Mouse (Mus musculus) brown adipose tissue, adult 24 weeks (tissue): ENCODE measurements at regions not wholly inside any gene's neighbourhood (a gene's known extent, or its start where the extent isn't known, plus 50 kb on each side); places are given as distances from the start of the nearest gene placed in this dataset.

ENCODE experiments used
- H3K27ac ChIP-seq: fragments of 200-500 bp; replicated peaks from 2 replicates; pipeline ENCODE4 v1.5.1; 2012; ENCODE audit warnings: low read depth, mild to moderate bottlenecking, low read length
- H3K4me1 ChIP-seq: fragments of 200-500 bp; 2 replicates; pipeline ENCODE4 v1.6.1; 2012; ENCODE audit warnings: low read length, mixed read lengths; ENCODE audit not compliant: control insufficient read depth, insufficient read depth, insufficient read length
- H3K4me3 ChIP-seq: fragments of 200-500 bp; 2 replicates; pipeline ENCODE4 v1.5.1; 2012; ENCODE audit warnings: low read depth, mild to moderate bottlenecking, low read length, moderate library complexity; ENCODE audit not compliant: insufficient read depth

DNA sequence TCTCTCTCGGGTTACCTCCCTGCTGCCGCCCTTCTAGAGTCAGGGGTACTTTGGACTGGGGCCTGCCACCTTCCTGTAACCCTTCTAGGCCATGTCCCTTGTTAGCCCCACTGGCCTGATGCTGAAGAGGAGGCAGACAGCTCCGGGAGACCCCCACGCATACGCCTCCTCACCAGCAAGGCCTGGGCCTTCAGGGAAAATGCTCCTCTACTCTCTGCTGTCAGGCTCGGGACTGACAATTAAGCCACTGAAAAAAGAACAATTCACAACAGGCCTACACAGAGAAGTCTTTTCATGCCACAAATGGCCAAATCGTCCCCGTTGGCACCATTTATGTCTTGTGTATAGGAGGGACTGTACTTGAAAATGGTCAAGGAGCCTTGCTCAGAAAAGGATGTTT is 161.9 kb upstream of the Topaz1 start:
- Histone ChIP-seq H3K4me1 (no peaks in the 10 kb centered on the region), H3K27ac (no peak overlapping the region), H3K4me3 (no peak overlapping the region)

DNA sequence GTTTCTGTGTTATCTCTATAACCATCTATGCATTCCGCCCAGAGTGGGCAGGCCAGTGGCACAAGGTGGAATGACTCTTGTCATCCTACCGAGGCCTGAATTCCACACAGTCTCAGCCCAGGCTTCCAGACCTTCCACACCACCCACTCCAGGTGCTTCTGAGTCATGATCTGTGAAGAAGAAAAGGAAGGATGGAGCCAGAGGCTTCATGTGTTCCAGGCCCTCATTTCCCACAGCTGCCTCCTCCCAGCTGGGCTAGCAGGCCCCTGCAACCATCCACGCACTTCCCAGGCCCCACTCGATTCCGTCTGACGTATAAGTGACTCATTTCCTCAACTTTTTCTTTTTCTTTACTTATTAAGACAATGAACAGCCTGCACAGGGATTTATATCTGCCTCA is 160.7 kb upstream of the Topaz1 start:
- Histone ChIP-seq H3K4me1 (no peaks in the 10 kb centered on the region), H3K27ac (no peak overlapping the region), H3K4me3 (no peak overlapping the region)

DNA sequence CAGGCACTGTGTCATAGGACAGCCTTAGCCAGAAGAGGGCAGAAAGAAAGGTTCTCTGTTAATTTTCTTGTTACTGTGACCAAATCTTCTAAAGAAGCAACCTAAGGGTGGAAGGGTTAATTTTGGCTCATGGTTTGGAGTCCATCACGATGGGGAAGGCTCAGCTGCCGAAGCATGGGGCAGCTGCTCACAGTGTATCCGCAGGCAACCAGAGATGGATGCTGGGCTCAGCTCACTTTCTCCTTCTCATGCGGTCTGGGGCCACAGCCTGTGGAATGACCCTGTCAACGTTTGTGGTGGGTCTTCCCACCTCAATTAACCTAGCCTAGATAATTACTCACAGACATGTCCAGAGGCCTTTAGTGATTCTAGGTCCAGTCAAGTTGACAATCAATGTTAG is 160.2 kb upstream of the Topaz1 start:
- H3K4me3 ChIP-seq, result no peak overlapping the region
- H3K4me1 ChIP-seq, result no peaks in the 10 kb centered on the region
- H3K27ac ChIP-seq, result no peak overlapping the region

DNA sequence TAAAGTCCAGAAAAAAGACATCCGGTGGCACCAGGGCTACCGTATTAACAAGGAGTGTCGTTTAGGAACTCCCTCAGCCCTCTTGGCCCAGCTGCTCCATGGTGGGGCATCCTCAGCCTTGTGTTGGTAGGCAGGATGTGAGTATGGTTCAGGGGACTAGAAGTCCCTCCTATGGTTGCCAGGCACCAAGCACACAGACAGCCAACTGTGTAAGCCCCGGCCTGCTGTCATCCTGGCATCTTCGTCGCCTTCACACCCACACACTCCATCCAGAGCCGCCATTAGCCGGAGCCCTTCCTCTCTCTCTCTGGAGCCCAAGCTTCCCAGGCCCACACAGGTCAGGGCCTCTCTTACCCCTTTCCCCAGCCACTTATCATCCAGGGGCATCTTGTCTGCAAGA is 158.9 kb upstream of the Topaz1 start:
- Histone ChIP-seq H3K4me3 (no peak overlapping the region), H3K4me1 (no peaks in the 10 kb centered on the region), H3K27ac (no peak overlapping the region)

DNA sequence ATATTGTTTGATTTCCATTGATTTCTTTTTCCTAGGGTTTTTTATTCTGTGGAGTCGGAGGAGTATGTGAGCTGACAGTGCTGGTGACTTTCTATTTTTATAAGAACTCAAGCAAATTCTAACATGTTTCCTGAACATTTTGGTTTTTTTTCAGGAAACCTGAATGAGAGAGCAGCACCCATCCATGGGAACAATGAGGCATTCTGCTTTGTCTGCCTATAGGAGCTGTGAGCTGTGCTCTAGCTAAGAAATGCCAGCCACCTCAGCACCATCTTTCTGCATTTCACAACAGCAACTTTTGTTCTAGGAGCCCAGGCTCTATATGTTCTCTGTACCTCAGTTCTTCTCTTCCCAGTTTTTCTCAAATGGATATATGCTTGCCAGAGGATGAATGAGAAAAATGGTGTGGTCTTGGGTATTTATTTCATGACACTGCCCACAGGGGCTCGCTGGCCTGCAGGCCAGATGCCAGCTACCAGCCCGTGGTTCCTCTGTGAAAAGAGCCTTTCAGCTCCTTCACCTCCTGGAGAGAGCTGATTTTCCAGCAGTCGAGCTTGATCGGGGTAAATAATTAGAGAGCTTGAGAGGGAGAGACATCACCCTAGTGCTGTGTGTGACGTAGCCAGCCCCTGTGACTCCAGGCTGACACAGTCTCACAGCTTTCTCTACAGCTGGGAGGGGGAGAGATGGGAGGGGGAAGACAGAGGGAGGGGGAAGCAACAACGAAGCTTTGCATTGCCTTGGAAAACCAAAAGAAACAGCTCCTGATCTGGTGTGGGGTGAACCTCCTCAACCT is 154.1 kb upstream of the Topaz1 start:
- no peak overlapping the region for H3K27ac ChIP-seq
- no peaks in the 10 kb centered on the region for H3K4me1 ChIP-seq
- no peak overlapping the region for H3K4me3 ChIP-seq

DNA sequence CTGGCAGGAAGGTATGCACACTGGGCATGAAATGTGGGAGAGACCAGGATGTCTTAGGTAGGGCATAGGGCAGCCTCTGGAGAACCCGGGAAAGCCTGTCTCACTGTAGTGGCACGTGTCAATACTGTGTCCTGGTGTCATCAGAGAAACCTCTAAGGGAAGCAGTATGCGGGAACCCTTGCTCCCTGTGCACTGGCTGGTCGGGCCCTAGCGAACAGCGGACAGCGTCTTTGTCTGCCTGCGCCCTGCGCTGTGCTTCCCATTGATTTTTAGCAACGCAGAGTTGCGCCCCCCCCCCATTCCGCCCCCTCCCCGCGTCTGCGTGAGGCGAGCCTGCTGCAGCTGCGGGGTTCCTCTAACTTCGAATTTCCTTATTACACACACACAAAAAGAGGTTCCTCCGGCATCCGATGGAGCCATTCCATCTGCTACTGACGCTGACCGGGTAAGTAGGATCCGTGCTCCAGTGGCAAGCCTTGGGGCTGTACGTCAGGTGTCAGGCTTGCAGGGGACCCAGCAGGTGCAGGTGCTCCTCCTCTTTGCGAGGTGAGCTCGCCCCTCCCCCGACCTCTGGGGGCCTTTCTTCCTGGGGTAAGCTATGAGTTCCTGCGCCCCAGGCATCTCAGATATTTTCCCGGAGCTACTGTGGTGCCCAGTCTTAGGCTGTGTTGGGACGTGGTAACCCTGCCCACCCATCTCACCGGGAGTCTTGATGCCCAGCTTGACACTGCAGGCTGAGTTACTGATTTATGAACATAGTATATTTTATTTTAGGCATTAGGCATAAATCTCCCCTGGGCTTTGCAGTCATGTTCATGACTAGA is 151.8 kb upstream of the Topaz1 start:
- H3K27ac ChIP-seq, result no peak overlapping the region
- H3K4me1 ChIP-seq, result no peaks in the 10 kb centered on the region
- H3K4me3 ChIP-seq, result no peak overlapping the region

DNA sequence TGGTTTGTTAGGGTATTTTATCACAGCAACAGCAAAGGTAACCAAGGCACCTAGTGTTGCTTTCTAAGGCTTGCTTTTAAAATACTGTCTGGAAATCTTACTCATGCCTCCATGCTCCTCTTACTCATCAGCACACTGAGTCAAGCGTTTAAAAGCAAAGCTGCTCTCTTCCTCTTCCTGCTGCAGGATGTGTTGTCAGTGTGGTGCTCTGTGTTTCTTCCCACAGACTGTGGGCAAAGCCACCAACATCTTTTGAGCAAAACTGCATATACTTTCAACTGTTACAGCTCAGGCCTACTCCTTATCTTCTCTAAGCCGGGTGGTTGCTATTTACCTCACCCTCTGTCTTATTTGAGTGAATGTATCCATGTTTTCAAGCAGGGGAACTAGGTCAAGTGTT is 144.0 kb upstream of the Topaz1 start:
- no peak overlapping the region for H3K4me3 ChIP-seq
- H3K4me1 ChIP-seq, result no peaks in the 10 kb centered on the region

DNA sequence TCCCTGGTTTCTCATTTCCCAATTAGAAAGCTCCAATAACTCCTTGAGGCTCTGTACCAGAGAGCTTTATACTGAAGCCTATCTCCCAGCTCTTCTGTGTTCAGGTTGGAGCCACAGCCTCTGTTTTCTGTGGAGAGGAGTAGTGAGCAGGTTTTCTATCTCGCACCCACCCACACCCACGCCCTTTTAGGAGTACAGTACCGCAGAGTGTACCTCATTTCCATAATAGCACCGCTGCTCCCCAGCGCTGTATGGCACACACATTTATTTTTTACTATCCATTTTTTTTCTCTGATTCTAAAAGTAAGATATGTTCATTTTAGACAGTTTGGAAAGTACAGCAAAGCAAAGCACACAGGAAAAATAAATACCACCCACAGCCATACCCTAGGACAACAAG is 137.5 kb upstream of the Topaz1 start:
- Histone ChIP-seq H3K4me1 (no peaks in the 10 kb centered on the region), H3K27ac (no peak overlapping the region), H3K4me3 (no peak overlapping the region)

More for the DNA sequence above, 144.0 kb upstream of the Topaz1 start:
- H3K27ac ChIP-seq, result no peak overlapping the region

DNA sequence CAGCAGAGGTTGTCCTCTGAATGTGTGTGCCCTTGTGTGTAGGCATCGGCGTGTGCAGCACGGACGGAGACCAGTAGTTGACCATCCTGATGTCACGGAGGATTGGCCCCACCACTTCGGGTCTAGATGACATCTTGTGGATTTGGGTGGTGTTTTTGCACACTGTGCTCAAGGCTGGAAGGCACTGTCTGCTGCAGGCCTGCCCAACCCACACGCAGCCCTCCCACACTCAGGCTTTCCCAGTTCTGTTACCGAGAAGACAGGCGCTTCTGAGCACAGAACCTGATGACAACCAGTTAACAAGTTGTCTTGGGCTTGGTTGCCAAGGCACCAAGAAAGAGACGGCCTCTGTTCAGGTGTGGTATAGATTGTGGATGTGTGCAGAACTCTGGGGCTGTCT is 136.2 kb upstream of the Topaz1 start:
- Histone ChIP-seq H3K4me1 (no peaks in the 10 kb centered on the region), H3K27ac (no peak overlapping the region), H3K4me3 (no peak overlapping the region)

DNA sequence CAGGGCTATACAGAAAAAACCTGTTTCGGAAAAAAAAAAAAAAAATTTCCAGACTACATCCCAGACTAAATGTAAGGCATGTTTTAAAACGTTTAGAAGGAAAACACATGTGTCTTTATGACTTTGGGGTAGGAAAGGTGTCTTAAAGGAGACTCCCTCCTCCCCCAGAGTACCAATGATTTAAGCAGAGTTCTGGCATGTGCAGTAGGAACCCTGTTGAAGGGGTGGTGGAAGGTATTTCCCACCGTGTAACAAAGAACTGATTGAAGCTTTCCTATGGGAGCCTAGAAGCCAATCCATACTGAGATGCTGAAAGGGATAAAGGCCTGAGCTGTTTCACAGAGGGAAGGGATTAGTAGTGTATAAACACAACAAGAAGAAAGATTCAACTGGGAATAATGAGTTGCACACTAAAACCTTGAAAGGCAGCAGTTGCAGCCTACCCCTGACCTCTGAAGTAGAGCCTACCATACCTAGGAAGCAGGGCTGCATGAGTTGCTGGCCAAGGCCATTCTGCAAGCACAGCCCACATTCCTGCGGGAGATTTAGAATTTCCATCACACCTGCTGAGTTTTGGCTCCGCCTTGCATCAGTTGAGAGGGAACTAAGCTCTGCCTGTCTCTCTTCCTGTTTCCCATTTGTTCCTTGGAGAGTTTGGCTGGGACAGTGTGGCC is 132.4 kb upstream of the Topaz1 start:
- no peak overlapping the region for H3K4me3 ChIP-seq
- no peaks in the 10 kb centered on the region for H3K4me1 ChIP-seq

DNA sequence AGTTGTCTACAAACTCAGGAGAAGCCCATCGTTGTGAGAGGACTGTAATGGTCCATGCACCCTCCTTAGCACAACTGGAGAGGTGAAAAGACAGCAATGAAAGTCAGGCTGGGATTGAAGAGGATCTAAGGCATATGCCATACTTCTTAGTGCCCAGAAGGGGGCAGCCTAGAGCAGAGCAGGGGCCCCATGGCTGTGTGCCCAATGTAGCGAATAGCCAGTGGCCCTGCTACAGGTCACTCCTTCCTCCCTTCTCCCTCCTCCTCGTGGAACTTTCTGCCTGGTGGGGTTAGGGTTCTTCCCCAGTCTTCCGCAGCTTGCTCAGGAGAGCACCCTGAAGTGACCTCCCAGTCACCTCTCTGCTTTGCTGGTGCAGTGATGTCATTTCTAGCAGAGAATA is 131.8 kb upstream of the Topaz1 start:
- H3K4me1 ChIP-seq, result no peaks in the 10 kb centered on the region
- no peak overlapping the region for H3K4me3 ChIP-seq
- H3K27ac ChIP-seq, result no peak overlapping the region

More for the DNA sequence above, 132.4 kb upstream of the Topaz1 start:
- H3K27ac ChIP-seq, result no peak overlapping the region

DNA sequence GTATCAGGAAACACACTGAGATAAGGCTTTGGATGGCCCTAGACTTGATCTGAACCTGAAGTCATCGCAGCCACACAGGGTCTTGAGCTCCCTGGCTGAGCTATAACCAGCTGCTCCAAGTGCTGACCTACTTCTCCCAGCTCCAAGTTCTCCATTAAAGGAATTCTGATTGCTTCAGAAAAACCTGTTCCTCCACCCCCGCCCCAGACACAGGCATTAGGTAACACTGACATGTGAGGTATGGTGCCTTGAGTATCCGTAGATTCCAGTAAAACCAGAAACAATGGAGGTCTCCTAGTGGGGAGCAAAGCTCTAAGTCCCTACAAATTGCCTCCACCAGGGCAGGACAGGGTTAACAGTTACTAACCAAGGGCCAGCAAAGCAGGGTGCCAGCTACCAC is 129.4 kb upstream of the Topaz1 start:
- no peaks in the 10 kb centered on the region for H3K4me1 ChIP-seq
- H3K4me3 ChIP-seq, result no peak overlapping the region
- no peak overlapping the region for H3K27ac ChIP-seq

DNA sequence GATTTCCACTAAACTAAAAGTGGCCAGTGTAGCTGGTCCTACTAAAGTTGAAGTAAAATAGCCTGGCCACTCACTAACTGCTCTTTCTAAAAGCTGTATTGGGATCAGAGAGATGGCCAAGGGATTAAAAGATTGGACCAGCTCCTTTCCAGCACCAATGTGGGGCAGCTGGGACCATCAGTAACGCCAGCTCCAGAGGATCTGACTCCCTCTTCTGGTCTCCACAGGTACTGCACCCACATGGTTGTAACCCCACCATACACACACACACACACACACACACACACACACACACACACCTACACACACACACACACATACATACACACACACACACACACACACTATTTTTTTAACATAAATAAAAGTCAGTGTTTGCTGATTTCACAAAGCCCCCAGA is 122.1 kb upstream of the Topaz1 start:
- Histone ChIP-seq H3K27ac (no peak overlapping the region), H3K4me3 (no peak overlapping the region)

DNA sequence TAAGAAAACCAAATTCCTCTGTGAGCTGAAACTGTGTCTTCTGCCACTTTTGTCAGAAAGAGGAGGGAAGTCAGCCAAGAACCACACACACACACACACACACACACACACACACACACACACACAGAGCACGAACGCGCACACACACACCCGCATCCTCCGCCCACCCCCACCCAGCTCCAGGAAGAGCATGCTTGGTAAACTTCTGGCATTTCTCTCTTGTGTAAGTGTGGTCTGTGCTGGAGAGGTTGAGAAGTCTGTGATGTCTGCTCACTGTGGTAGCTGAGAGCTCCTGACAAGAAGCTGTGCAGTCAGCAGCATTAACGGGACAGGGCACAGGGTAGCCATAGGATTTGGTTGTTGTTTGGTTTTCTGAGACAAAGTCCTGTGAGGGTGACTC is 120.8 kb upstream of the Topaz1 start:
- no peak overlapping the region for H3K27ac ChIP-seq
- H3K4me1 ChIP-seq, result no peaks in the 10 kb centered on the region
- H3K4me3 ChIP-seq, result no peak overlapping the region

More for the DNA sequence above, 122.1 kb upstream of the Topaz1 start:
- no peaks in the 10 kb centered on the region for H3K4me1 ChIP-seq

DNA sequence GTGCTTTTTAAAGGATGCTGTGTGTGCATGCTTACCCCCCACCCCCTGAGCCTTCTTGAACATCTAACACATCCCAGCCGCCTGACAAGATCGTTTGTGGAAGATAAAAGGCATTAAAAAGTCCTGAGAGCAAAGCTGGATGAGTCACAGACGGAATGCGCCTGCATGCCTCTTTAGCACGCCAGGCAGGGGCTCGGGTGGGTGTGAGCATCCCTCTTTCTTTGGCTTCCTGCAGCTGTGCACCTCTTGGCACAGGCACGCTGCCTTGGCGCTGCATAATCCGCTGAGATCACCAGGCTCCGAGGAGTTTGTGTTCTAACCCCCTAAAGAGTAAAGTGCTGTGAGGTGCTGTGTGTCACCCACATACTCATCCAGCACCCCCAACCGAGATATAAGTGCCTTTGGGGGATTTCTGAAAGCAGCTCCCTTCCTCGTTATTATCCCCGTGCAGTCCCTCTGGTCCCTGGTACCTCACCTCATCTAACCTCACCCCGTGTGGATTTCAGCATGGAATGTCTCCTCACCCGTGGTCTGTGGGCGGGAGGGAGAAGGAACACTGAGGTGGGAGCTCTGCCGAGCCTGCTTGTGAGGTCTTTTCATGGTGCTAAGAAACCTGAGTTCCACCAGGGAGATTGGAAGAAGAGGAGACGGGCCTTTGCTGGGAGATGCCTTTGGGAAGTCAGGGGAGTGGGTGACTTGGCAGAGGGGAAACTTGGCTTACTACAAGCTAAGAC is 117.8 kb upstream of the Topaz1 start:
- Histone ChIP-seq H3K27ac (no peak overlapping the region), H3K4me3 (no peak overlapping the region), H3K4me1 (no peaks in the 10 kb centered on the region)
